Mouse (Mus musculus) layer of hippocampus, adult 2 months (tissue): ENCODE data around the gene Chpf2. TPM values are rescaled to one million over a fixed set of nuclear protein-coding genes. Genes with fewer than 3 reads are reported as not detected.
A peak's percentile ranks its signal among the peaks of the same experiment; 100 is the strongest.
"Not testable (repeated sequence)": the region's sequence is repeated elsewhere in the genome, so short reads cannot be mapped to it uniquely, and the experiment has no call there.

Experiments
- DNase-seq, 2 experiments: peaks; one replicate each; pipeline ENCODE4 v3.0.0; 2022; ENCODE audit warnings: low spot score in 2 of 2
- H3K27ac ChIP-seq: fragments of 200-600 bp; 2 replicates; pipeline ENCODE4 v1.8.1; 2022
- H3K4me3 ChIP-seq: fragments of 200-600 bp; 2 replicates; pipeline ENCODE4 v1.8.1; 2022; ENCODE audit warnings: mild to moderate bottlenecking
- CTCF ChIP-seq: fragments of 200-600 bp; conservative IDR thresholded peaks from 2 replicates; pipeline ENCODE4 v1.8.1; 2022; ENCODE audit warnings: antibody characterized with exemption, mild to moderate bottlenecking, moderate library complexity
- long read RNA-seq, 2 experiments: library from polyadenylated mRNA; stranded (forward); transcript quantifications; one replicate each; pipeline ENCODE4 v2.0.0; 2021; ENCODE audit warnings: borderline mapping rate in 2 of 2
- total RNA-seq, 2 experiments: library from RNA; stranded (reverse); gene quantifications; 2 replicates each; pipeline ENCODE4 v1.2.3; 2021

Gene Chpf2
- 10 to 100 TPM; 63.6 to 66.7 TPM for total RNA-seq
- long read RNA-seq, experiment 1, full-length matches to known transcripts = 20 of 38 reads
- long read RNA-seq, experiment 1, partial matches to known transcripts = 2 of 38 reads
- long read RNA-seq, experiment 1, other reads (novel, unspliced or antisense) = 16 of 38 reads
- long read RNA-seq, experiment 2, full-length matches to known transcripts = 13 of 58 reads
- long read RNA-seq, experiment 2, partial matches to known transcripts = 10 of 58 reads
- long read RNA-seq, experiment 2, other reads (novel, unspliced or antisense) = 35 of 58 reads

- peak; percentile 82 to 88 for DNase-seq
- TF ChIP-seq CTCF = 0 out of 2 replicates have a peak, but pooled peaks have one; percentile 13
- Histone ChIP-seq H3K27ac (peak within 1 kb of the TSS; percentile 97), H3K4me3 (peak within 1 kb of the TSS; percentile 76)
Observed at GRCm38 (mm10) chr5:24586547-24587199, at the start of gene Chpf2. Gene Chpf2 (plus strand): TSS chr5:24586741.

GRCm38 (mm10) chr5:24537618-24538017, 48.9 kb upstream of the Chpf2 start:
- Histone ChIP-seq H3K27ac (no peak overlapping the region), H3K4me3 (no peak overlapping the region)
- DNase-seq = no peak
- TF ChIP-seq CTCF = no peak

GRCm38 (mm10) chr5:24539571-24540296, 46.8 kb upstream of the Chpf2 start:
- H3K27ac ChIP-seq = no peak overlapping the region
- TF ChIP-seq CTCF = no peak
- DNase-seq = no peak
- H3K4me3 ChIP-seq = no peak overlapping the region

GRCm38 (mm10) chr5:24540387-24541143, 46.0 kb upstream of the Chpf2 start, which contains the start of gene Asb10:
Gene Asb10 (minus strand): TSS chr5:24540978.
- Histone ChIP-seq H3K4me3 (no peak within 1 kb of the TSS), H3K27ac (no peak within 1 kb of the TSS)
- peak in 1 of 2 experiments; percentile 30 for DNase-seq
- TF ChIP-seq CTCF = no peak

GRCm38 (mm10) chr5:24541144-24541569, 45.4 kb upstream of the Chpf2 start:
- no peak for DNase-seq
- TF ChIP-seq CTCF = no peak
- Histone ChIP-seq H3K27ac (no peak overlapping the region), H3K4me3 (no peak overlapping the region)

GRCm38 (mm10) chr5:24542643-24543042, 43.9 kb upstream of the Chpf2 start:
- no peak overlapping the region for H3K4me3 ChIP-seq
- H3K27ac ChIP-seq = no peak overlapping the region
- DNase-seq = no peak
- no peak for TF ChIP-seq CTCF

- no peak for TF ChIP-seq CTCF
- Histone ChIP-seq H3K4me3 (peak overlapping the region; percentile 15; the same call in 1 of the 2 replicates), H3K27ac (no peak overlapping the region)
- DNase-seq = peak; percentile 65 to 67
Observed at GRCm38 (mm10) chr5:24550598-24551316, 35.8 kb upstream of the Chpf2 start.

GRCm38 (mm10) chr5:24551317-24551688, 35.2 kb upstream of the Chpf2 start:
- no peak overlapping the region for H3K27ac ChIP-seq
- DNase-seq = no peak

GRCm38 (mm10) chr5:24553621-24554244, 32.8 kb upstream of the Chpf2 start:
- Histone ChIP-seq H3K27ac (no peak overlapping the region), H3K4me3 (no peak overlapping the region)
- no peak for DNase-seq
- no peak for TF ChIP-seq CTCF

More at GRCm38 (mm10) chr5:24551317-24551688, 35.2 kb upstream of the Chpf2 start:
- no peak for TF ChIP-seq CTCF
- no peak overlapping the region; the same call in 1 of the 2 replicates for H3K4me3 ChIP-seq

- not testable (repeated sequence) for H3K27ac ChIP-seq, DNase-seq, H3K4me3 ChIP-seq
Observed at GRCm38 (mm10) chr5:24555335-24555734, 31.2 kb upstream of the Chpf2 start.

- no peak for TF ChIP-seq CTCF
- no peak for DNase-seq
- no peak within 1 kb of the TSS for H3K4me3 ChIP-seq
- no peak within 1 kb of the TSS for H3K27ac ChIP-seq
Observed at GRCm38 (mm10) chr5:24556709-24557108, 29.8 kb upstream of the Chpf2 start, which contains the start of gene 4931409K22Rik. Gene 4931409K22Rik (minus strand): TSS chr5:24556809.
